Mouse (Mus musculus) embryonic facial prominence, embryonic 13.5 days (tissue): ENCODE data around the gene Cox6a2. TPM values are rescaled to one million over a fixed set of nuclear protein-coding genes. Genes with fewer than 3 reads are reported as not detected.
"Not testable (repeated sequence)": the region's sequence is repeated elsewhere in the genome, so short reads cannot be mapped to it uniquely, and the experiment has no call there.

Source experiments
- ATAC-seq: fragments of 200-750 bp; cut with Nextera tagmentation; 2 replicates; pipeline ENCODE4 v1.8.0; 2017; ENCODE audit warnings: low read depth; ENCODE audit not compliant: insufficient number of reproducible peaks, insufficient read depth, low FRiP score, low TSS enrichment
- H3K27ac ChIP-seq: fragments of 300-500 bp; sonication (generic); 2 replicates; pipeline ENCODE4 v1.5.1; 2015; ENCODE audit warnings: moderate library complexity, mild to moderate bottlenecking, inconsistent platforms
- H3K27me3 ChIP-seq: fragments of 300-500 bp; sonication (generic); 2 replicates; pipeline ENCODE4 v1.6.1; 2015; ENCODE audit warnings: mild to moderate bottlenecking, inconsistent platforms
- H3K36me3 ChIP-seq: fragments of 300-500 bp; sonication (generic); 2 replicates; pipeline ENCODE4 v1.6.1; 2015; ENCODE audit warnings: mild to moderate bottlenecking, inconsistent platforms
- H3K4me1 ChIP-seq: fragments of 300-500 bp; sonication (generic); 2 replicates; pipeline ENCODE4 v1.6.1; 2015; ENCODE audit warnings: inconsistent platforms
- H3K4me2 ChIP-seq: fragments of 300-500 bp; sonication (generic); 2 replicates; pipeline ENCODE4 v1.6.1; 2015; ENCODE audit warnings: moderate library complexity, mild to moderate bottlenecking, inconsistent platforms
- H3K4me3 ChIP-seq: fragments of 300-500 bp; sonication (generic); 2 replicates; pipeline ENCODE4 v1.5.1; 2015; ENCODE audit warnings: mild to moderate bottlenecking, inconsistent platforms
- H3K9ac ChIP-seq: fragments of 300-500 bp; sonication (generic); 2 replicates; pipeline ENCODE4 v1.6.1; 2015; ENCODE audit warnings: mild to moderate bottlenecking, inconsistent platforms
- H3K9me3 ChIP-seq: fragments of 300-500 bp; sonication (generic); 2 replicates; pipeline ENCODE4 v1.6.1; 2016; ENCODE audit warnings: inconsistent platforms
- WGBS: fragments of 180-500 bp; shearing (Covaris S2); methylation state at CpG from one replicate; pipeline ENCODE4 v1.1.7; 2015; ENCODE audit warnings: mixed read lengths; 5-methylcytosine and 5-hydroxymethylcytosine counted together
- polyA plus RNA-seq: library from polyadenylated mRNA; unstranded; fragments of >200 nt; fragmentation: Nextera tagmentation; extraction: Ambion mirVana; gene quantifications from 2 replicates; pipeline ENCODE4 v1.2.1, GENCODE M21; 2015

Gene Cox6a2
- polyA plus RNA-seq, 1 experiment from 2014 or later = 2.6 TPM

DNA sequence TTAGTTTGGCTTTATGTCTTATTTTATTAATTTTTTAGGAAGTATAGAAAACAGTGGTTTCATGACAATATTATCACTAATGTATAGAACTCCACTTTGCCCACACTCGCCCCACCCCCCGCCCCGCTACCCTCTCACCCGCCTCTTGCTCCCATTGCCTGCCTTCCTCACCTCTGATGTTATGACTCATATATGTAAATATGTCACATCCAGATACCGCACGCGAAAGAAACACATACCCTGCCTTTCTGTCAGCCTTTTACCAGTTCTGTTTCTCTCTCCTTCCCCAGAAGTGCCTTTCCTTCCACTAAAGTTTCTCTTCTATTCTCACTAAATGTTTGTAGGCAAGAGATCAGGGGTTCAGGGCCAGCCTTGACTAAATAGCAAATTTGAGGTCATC is 39.8 kb downstream of the Cox6a2 start:
- Histone ChIP-seq H3K9me3 (no peaks in the 10 kb centered on the region), H3K36me3 (no peaks in the 10 kb centered on the region), H3K4me2 (no peak overlapping the region), H3K4me1 (no peaks in the 10 kb centered on the region), H3K9ac (no peak overlapping the region), H3K4me3 (no peak overlapping the region), H3K27ac (no peak overlapping the region), H3K27me3 (no peaks in the 10 kb centered on the region)
- no peak for ATAC-seq
- 86% methylated on average over 7 of the region's 7 CpGs for WGBS

GRCm38 (mm10) chr7:128164001-128164400 is 42.2 kb downstream of the Cox6a2 start:
- Histone ChIP-seq H3K4me2 (no peak overlapping the region), H3K4me1 (no peaks in the 10 kb centered on the region), H3K9me3 (no peaks in the 10 kb centered on the region), H3K36me3 (no peaks in the 10 kb centered on the region), H3K9ac (no peak overlapping the region), H3K27ac (no peak overlapping the region), H3K4me3 (no peak overlapping the region), H3K27me3 (no peaks in the 10 kb centered on the region)
- ATAC-seq = no peak
- WGBS = 94% methylated on average over 4 of the region's 4 CpGs

GRCm38 (mm10) chr7:128158688-128159354 is 47.4 kb downstream of the Cox6a2 start:
- not testable (repeated sequence) for H3K9ac ChIP-seq, H3K4me3 ChIP-seq, ATAC-seq, H3K4me2 ChIP-seq, H3K27me3 ChIP-seq, H3K9me3 ChIP-seq, H3K4me1 ChIP-seq, H3K27ac ChIP-seq, H3K36me3 ChIP-seq
- 80% methylated on average over 8 of the region's 8 CpGs for WGBS

Other genes starting within 250 kb of the Cox6a2 start
- 540 and 577 TPM in 2 replicates for gene Fus, start 238.9 kb downstream of the Cox6a2 start, polyA plus RNA-seq
- gene Pycard, start 212.5 kb downstream of the Cox6a2 start, polyA plus RNA-seq = 34.3 and 39.2 TPM in 2 replicates
- gene Trim72, start 202.4 kb downstream of the Cox6a2 start, polyA plus RNA-seq = 0.18 TPM in 1 of 2 replicates, not detected in the other
- gene Itgam, start 143.7 kb downstream of the Cox6a2 start, polyA plus RNA-seq = 0.73 and 0.94 TPM in 2 replicates
- gene Gm49368, start 143.7 kb downstream of the Cox6a2 start, polyA plus RNA-seq = not detected in 2 replicates
- gene Itgax, start 76.8 kb downstream of the Cox6a2 start, polyA plus RNA-seq = not detected in 2 replicates
- gene Itgad, start 52.0 kb downstream of the Cox6a2 start, polyA plus RNA-seq = not detected in 2 replicates
- 16.3 and 17.7 TPM in 2 replicates for gene Armc5, start 31.0 kb upstream of the Cox6a2 start, polyA plus RNA-seq
- gene 9130023H24Rik, start 31.6 kb upstream of the Cox6a2 start, polyA plus RNA-seq = 8.8 and 9.3 TPM in 2 replicates
- 50.4 and 52.5 TPM in 2 replicates for gene Tgfb1i1, start 40.4 kb upstream of the Cox6a2 start, polyA plus RNA-seq
- gene Slc5a2, start 59.3 kb upstream of the Cox6a2 start, polyA plus RNA-seq = 0.42 TPM in 1 of 2 replicates, not detected in the other
- gene BC017158, start 91.8 kb upstream of the Cox6a2 start, polyA plus RNA-seq = 22.1 and 26.1 TPM in 2 replicates
- 11.7 and 12.3 TPM in 2 replicates for gene Rgs10, start 212.4 kb upstream of the Cox6a2 start, polyA plus RNA-seq